Mouse (Mus musculus): ENCODE data around the gene B3glct. TPM values are rescaled to one million over a fixed set of nuclear protein-coding genes. Genes with fewer than 3 reads are reported as not detected.

B3glct gene
- total and polyA plus RNA-seq, 2 experiments, result 0.66 to 1.1 TPM

- Histone ChIP-seq H3K27ac (replicated peaks; ENCODE audit: insufficient read depth, low read depth, low read length) (no peak overlapping the region), H3K36me3 (ENCODE audit: control insufficient read depth, insufficient read depth, low read length) (no peaks in the 10 kb centered on the region), H3K27me3 (ENCODE audit: control insufficient read depth, insufficient read depth, low read length) (no peaks in the 10 kb centered on the region), H3K4me3 (ENCODE audit: insufficient read depth, low read depth, low read length) (no peak overlapping the region), H3K9ac (ENCODE audit: low read depth, low read length) (no peak overlapping the region), H3K4me1 (ENCODE audit: control insufficient read depth, insufficient read depth, low read length) (no peaks in the 10 kb centered on the region), H3K79me2 (ENCODE audit: control insufficient read depth, insufficient read depth, low read length) (no peaks in the 10 kb centered on the region)
- TF ChIP-seq CTCF (IDR thresholded peaks at IDR 0.05; ENCODE audit: low read depth, low read length) (no peak), POLR2A (IDR thresholded peaks at IDR 0.05; ENCODE audit: extremely low read depth, insufficient read depth, low read length) (no peak)
- no peak for DNase-seq (ENCODE audit: extremely low read depth, low read depth, low spot score)
- 59% methylated on average over 2 of the region's 2 CpGs for WGBS
These were observed 15.2 kb downstream of the B3glct start for GRCm38 (mm10) chr5:149693200-149693599.

- no peaks in the 10 kb centered on the region for H3K4me1 ChIP-seq (ENCODE audit: control insufficient read depth, insufficient read depth, low read length)
- H3K9ac ChIP-seq (ENCODE audit: low read depth, low read length), result no peak overlapping the region
- 76% methylated on average over 3 of the region's 3 CpGs for WGBS
- no peaks in the 10 kb centered on the region for H3K27me3 ChIP-seq (ENCODE audit: control insufficient read depth, insufficient read depth, low read length)
- H3K4me3 ChIP-seq (ENCODE audit: insufficient read depth, low read depth, low read length), result no peak overlapping the region
- no peaks in the 10 kb centered on the region for H3K36me3 ChIP-seq (ENCODE audit: control insufficient read depth, insufficient read depth, low read length)
- no peak for TF ChIP-seq POLR2A (IDR thresholded peaks at IDR 0.05; ENCODE audit: extremely low read depth, insufficient read depth, low read length)
- TF ChIP-seq CTCF (IDR thresholded peaks at IDR 0.05; ENCODE audit: low read depth, low read length), result no peak
- H3K79me2 ChIP-seq (ENCODE audit: control insufficient read depth, insufficient read depth, low read length), result no peaks in the 10 kb centered on the region
- no peak for DNase-seq (ENCODE audit: extremely low read depth, low read depth, low spot score)
- no peak overlapping the region for H3K27ac ChIP-seq (replicated peaks; ENCODE audit: insufficient read depth, low read depth, low read length)
These were observed 15.9 kb downstream of the B3glct start for GRCm38 (mm10) chr5:149693968-149694367.

- TF ChIP-seq CTCF (IDR thresholded peaks at IDR 0.05; ENCODE audit: low read depth, low read length) (no peak), POLR2A (IDR thresholded peaks at IDR 0.05; ENCODE audit: extremely low read depth, insufficient read depth, low read length) (no peak)
- 85% methylated on average over 18 of the region's 18 CpGs for WGBS
- Histone ChIP-seq H3K27ac (replicated peaks; ENCODE audit: insufficient read depth, low read depth, low read length) (no peak overlapping the region), H3K27me3 (ENCODE audit: control insufficient read depth, insufficient read depth, low read length) (no peaks in the 10 kb centered on the region), H3K79me2 (ENCODE audit: control insufficient read depth, insufficient read depth, low read length) (no peaks in the 10 kb centered on the region), H3K4me3 (ENCODE audit: insufficient read depth, low read depth, low read length) (no peak overlapping the region), H3K36me3 (ENCODE audit: control insufficient read depth, insufficient read depth, low read length) (no peaks in the 10 kb centered on the region), H3K9ac (ENCODE audit: low read depth, low read length) (no peak overlapping the region), H3K4me1 (ENCODE audit: control insufficient read depth, insufficient read depth, low read length) (no peaks in the 10 kb centered on the region)
- no peak for DNase-seq (ENCODE audit: extremely low read depth, low read depth, low spot score)
These were observed 17.2 kb downstream of the B3glct start for GRCm38 (mm10) chr5:149695077-149695750.

- TF ChIP-seq POLR2A (IDR thresholded peaks at IDR 0.05; ENCODE audit: extremely low read depth, insufficient read depth, low read length) (no peak), CTCF (IDR thresholded peaks at IDR 0.05; ENCODE audit: low read depth, low read length) (peak; percentile 14; the same call in 1 of the 2 replicates)
- no peak for DNase-seq (ENCODE audit: extremely low read depth, low read depth, low spot score)
- H3K4me3 ChIP-seq (ENCODE audit: insufficient read depth, low read depth, low read length), result no peak overlapping the region
- no peaks in the 10 kb centered on the region for H3K27me3 ChIP-seq (ENCODE audit: control insufficient read depth, insufficient read depth, low read length)
- no peak overlapping the region for H3K27ac ChIP-seq (replicated peaks; ENCODE audit: insufficient read depth, low read depth, low read length)
- H3K79me2 ChIP-seq (ENCODE audit: control insufficient read depth, insufficient read depth, low read length), result no peaks in the 10 kb centered on the region
- H3K36me3 ChIP-seq (ENCODE audit: control insufficient read depth, insufficient read depth, low read length), result no peaks in the 10 kb centered on the region
- H3K4me1 ChIP-seq (ENCODE audit: control insufficient read depth, insufficient read depth, low read length), result no peaks in the 10 kb centered on the region
- no peak overlapping the region for H3K9ac ChIP-seq (ENCODE audit: low read depth, low read length)
These were observed 24.7 kb downstream of the B3glct start for GRCm38 (mm10) chr5:149702770-149703169.

GRCm38 (mm10) chr5:149711545-149711944 lies 33.5 kb downstream of the B3glct start:
- 93% methylated on average over 4 of the region's 4 CpGs for WGBS

GRCm38 (mm10) chr5:149713170-149713774 lies 35.2 kb downstream of the B3glct start:
- DNase-seq (ENCODE audit: extremely low read depth, low read depth, low spot score), result peak; percentile 28
- H3K27ac ChIP-seq (replicated peaks; ENCODE audit: insufficient read depth, low read depth, low read length), result no peak overlapping the region
- TF ChIP-seq POLR2A (IDR thresholded peaks at IDR 0.05; ENCODE audit: extremely low read depth, insufficient read depth, low read length) (no peak), CTCF (IDR thresholded peaks at IDR 0.05; ENCODE audit: low read depth, low read length) (0 out of 2 replicates have a peak, but pooled peaks have one; percentile 1)
- H3K4me3 ChIP-seq (ENCODE audit: insufficient read depth, low read depth, low read length), result no peak overlapping the region
- WGBS, result 49% methylated on average over 11 of the region's 11 CpGs
- no peaks in the 10 kb centered on the region for H3K36me3 ChIP-seq (ENCODE audit: control insufficient read depth, insufficient read depth, low read length)
- no peaks in the 10 kb centered on the region for H3K27me3 ChIP-seq (ENCODE audit: control insufficient read depth, insufficient read depth, low read length)
- H3K4me1 ChIP-seq (ENCODE audit: control insufficient read depth, insufficient read depth, low read length), result no peaks in the 10 kb centered on the region
- H3K79me2 ChIP-seq (ENCODE audit: control insufficient read depth, insufficient read depth, low read length), result no peaks in the 10 kb centered on the region
- H3K9ac ChIP-seq (ENCODE audit: low read depth, low read length), result no peak overlapping the region

More at GRCm38 (mm10) chr5:149711545-149711944, 33.5 kb downstream of the B3glct start:
- H3K36me3 ChIP-seq (ENCODE audit: control insufficient read depth, insufficient read depth, low read length), result no peaks in the 10 kb centered on the region
- no peak for TF ChIP-seq CTCF (IDR thresholded peaks at IDR 0.05; ENCODE audit: low read depth, low read length)
- no peak for TF ChIP-seq POLR2A (IDR thresholded peaks at IDR 0.05; ENCODE audit: extremely low read depth, insufficient read depth, low read length)
- no peaks in the 10 kb centered on the region for H3K27me3 ChIP-seq (ENCODE audit: control insufficient read depth, insufficient read depth, low read length)
- H3K4me1 ChIP-seq (ENCODE audit: control insufficient read depth, insufficient read depth, low read length), result no peaks in the 10 kb centered on the region
- no peak overlapping the region for H3K27ac ChIP-seq (replicated peaks; ENCODE audit: insufficient read depth, low read depth, low read length)
- DNase-seq (ENCODE audit: extremely low read depth, low read depth, low spot score), result no peak
- no peak overlapping the region for H3K4me3 ChIP-seq (ENCODE audit: insufficient read depth, low read depth, low read length)
- no peak overlapping the region for H3K9ac ChIP-seq (ENCODE audit: low read depth, low read length)
- H3K79me2 ChIP-seq (ENCODE audit: control insufficient read depth, insufficient read depth, low read length), result no peaks in the 10 kb centered on the region
